Mouse (Mus musculus) adrenal gland, adult 2 months (tissue): Measurements from ENCODE around the gene Rbm26. TPM values are rescaled to one million over a fixed set of nuclear protein-coding genes. Genes with fewer than 3 reads are reported as not detected.

Experiments
- DNase-seq: peaks from one replicate; pipeline ENCODE4 v3.0.0; 2021
- polyA plus RNA-seq: library from polyadenylated mRNA; depleted of rRNA; stranded (reverse); fragments of >200 nt; gene quantifications from 2 replicates; pipeline ENCODE4 v1.2.3, GENCODE M21; 2012; rRNA removed
- total RNA-seq, 2 experiments: library from RNA; stranded (reverse); gene quantifications; 2 replicates each; pipeline ENCODE4 v1.2.3; 2021

Rbm26 gene
- total and polyA plus RNA-seq, 3 experiments = 12.2 to 48.0 (median 35.0) TPM

DNA sequence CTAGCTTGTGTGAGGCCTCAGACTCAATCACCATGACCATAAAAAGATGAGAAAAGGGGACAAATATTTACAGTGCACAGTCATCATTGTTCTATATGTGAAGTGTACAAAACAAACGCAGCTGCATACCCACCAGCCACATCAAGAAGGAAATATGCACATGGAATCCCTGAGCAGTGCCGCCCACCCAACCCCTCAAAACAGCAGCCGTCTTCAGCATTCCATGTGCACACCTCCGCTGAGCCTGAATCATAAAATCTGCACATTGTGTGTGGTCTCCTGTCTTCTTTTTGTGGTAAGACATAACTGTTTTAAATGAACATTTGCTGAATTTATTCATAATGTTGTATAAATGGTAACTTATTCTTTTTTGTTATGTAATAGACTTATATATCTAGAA lies 90.1 kb downstream of the Rbm26 start:
- no peak for DNase-seq

DNA sequence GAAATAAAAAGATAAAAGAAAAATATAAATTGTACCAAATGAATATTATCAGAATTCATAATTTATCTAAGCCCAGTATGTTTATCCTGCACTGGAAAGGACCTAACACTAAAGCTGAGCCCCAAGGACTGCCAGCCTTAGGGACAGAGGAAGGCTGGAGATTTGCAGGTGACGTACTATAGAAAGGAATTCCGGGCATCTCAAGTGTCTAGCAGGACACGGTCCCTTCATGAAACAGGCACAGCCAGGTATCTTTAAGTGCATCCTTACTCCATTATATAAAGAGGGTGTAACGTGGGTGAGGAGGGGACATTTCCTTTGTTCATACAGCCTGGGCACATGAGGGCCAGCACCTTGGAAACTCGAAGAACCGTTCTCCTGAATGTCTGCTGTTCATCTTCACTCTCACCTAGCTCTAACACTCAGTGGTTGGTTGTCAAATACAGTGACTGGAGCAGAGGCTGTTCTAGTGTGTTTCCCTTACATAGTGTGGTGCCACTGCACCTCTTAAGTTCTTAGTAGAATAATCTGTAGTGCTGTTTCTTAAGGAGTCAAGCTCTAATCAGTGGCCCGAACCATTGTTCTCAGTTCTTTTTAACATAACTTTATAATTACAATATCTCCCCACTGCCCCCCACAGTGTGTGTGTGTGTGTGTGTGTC lies 91.7 kb downstream of the Rbm26 start:
- no peak for DNase-seq

DNA sequence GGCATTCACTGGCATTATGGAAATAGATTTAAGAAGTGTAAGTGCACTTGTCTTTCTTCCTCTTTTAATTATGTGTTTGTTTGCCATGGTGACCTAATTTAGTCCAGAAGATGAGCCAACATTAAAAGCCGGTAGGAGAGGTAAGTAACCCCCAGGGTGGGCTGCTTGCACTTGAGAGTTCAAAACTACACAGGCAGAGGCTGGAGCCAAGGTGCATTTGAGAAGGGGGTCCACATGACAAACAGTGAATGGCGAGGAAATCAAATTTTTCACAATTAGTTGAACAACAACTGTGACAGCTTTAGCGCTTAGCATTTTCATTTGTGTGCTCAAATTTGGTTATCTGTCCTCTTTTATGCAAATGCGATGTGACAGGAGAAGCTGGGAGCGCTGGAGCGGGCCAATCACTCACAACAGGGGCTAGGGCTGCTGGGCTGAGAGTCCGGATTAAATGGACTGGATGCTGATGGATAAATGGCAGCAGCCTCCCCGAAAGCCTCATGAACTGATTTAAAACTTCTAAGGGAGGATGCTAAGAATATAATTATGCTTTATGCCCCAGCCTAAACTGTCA lies 92.3 kb downstream of the Rbm26 start:
- no peak for DNase-seq

DNA sequence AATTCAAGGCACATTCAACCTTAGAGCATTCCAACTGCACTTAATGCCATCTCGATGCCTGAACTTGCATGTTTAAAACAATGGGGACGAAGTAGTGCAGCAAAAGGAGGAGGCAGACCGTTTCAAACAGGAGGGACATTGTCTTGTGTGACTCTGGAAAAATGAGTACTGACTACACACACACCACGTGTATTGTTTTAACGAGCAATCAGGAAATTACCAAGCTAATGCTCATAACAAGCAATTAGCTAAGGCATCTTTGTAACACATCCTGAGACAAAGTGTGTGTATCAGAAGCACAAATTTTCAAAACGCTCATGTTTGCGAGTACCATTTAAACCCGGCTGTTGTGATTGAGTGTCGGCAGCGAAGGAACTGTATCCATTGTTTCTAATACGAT lies 93.0 kb downstream of the Rbm26 start:
- DNase-seq = no peak

DNA sequence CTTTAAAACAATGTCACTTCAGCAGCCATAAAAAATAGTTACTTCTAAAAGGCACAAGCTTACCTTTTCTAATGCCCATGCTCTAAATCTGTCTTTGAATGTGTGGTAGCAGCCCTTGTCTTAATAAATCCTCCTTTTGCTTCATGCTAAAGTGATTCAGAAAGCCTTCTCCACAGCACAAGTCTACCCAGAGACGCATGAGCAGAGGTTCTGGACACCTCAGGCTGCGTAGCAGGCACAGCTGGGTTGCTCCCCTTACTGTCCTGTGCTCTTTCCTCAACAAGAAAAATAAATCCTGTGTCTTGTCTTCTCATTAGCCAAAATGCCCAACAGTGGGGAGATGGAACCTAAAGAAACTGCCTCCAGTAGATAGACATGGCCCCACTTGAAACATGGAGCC lies 102.4 kb downstream of the Rbm26 start:
- peak; percentile 44 for DNase-seq

DNA sequence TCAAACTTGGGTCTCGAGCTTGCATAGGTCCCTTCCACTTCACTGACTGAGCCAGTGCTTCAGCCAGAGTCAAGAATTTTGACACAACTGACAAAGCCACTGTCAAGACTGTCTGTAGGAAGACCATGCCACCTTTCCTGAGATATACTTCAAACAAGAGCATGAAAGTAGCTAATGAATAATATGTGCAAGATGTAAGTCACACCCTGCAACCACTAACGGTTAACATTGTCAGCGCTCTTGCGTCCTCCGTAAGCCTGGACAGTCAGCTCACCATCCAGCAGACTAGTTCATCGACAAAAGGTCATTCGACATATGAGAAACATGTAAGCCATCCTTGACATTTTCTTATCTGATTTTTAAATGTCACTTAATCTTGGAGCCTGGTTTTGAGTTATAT lies 102.8 kb downstream of the Rbm26 start:
- DNase-seq = peak; percentile 36

DNA sequence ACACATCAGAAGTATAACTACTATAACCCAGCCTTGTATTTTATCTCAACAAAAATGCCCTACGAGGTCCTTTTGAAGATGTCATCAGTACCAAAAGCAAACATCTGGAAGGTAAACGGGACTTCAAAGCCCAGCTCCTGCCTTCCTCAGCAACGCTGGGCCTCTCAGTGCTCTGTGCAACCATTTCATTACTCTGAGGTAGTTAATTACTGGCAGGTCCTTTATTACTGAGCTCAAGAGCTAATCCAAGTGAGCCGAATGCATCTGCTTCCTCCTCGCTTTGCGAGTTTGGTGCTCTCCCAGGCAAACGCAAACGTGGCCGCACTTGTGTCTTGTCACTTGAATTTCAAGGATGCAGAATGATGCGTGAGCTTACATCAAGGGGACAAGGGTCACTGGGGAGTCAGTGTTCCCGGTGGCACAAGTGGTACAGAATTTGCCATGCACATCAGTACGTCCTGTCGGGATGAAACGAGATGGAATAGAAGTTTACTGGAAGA lies 106.1 kb downstream of the Rbm26 start:
- DNase-seq = no peak

DNA sequence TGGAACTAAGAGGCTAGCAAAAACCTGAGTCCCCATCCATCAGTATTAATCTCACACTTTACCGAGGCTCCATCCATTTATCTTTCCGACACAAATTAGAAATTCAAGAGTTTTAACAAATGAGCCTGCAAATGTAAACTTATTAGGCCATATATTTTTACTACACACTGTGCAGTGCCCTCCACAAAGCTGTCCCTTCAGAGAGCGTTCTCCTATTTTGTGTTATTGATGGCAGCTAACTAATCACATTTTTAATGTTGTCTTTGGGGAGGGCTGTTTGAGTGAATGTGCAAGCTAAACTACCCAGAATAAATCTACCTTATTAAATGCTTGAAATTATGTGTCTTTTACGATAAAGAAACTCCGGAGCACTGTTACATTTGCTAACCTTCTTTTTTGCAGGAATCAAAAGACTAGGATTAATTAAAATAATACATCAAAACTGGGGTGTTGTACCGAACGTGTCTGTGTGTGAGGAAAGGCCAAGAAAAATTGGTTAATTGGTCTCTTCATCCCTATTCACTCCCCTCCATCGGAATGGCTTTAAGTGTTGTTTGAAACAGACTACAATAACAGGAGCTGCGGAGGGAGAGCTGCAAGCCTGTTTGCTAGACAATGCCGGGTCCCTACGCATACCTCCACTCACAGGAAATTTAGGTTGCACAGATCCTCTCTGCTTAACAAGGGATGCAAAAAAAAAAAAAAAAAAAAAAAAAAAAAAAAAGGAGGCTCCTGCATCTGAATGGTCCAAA lies 106.7 kb downstream of the Rbm26 start:
- DNase-seq = no peak

DNA sequence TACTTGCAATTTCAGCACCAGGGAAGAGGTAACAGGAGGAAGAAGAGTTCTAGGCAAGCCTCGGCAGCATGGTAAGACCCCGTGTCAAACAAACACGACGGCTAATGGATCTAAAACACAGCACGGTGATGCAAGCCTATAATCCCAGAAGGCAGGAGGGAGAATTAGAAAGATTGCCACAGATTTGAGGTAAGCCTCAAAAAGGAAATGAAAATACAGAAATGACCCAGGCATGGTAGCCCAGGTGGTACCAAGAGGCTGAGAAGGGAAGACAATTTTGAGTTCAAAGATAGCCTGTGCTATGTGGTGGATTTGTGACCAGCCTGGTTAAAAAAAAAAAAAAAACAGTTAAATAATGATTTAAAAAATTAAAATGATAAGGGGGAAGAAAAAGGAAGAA lies 109.1 kb downstream of the Rbm26 start:
- DNase-seq = no peak

DNA sequence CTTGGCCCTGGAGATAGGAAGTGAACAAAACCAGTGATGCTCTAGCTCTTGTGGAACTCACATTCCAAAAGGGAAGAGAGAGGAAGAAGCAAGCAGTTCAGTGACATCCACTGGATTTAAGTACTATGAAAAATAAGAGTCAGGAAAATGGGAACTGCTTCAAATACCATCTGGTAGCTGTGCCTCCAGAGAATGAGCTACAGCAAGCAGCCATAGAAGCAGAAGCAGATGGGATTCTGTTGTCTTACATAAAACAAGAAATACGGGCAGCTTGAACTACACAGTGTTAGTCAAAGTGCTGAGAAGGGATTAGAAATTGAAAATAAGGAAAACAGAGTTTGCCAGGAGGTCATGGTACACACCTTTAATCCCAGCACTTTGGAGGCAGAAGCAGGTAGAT lies 112.9 kb downstream of the Rbm26 start:
- DNase-seq = no peak

DNA sequence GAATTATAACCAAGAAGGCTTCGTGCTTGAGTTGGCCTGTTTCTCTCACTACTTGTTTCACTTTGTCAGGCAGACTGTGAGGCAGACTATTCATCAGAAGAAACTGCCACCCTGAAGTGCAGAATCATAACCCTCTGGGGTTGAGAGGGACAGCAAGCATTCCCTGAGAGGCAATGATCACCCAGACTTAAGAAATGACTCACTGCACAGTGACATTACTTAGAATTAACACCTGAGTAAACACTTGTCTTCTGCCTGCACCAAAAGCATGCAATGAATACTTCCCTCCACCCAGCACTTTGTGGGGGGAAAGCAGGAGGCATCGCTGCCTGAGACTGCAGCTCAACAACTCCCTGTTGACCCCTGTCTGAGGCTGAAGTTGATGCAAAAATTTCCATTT lies 115.9 kb downstream of the Rbm26 start:
- no peak for DNase-seq

DNA sequence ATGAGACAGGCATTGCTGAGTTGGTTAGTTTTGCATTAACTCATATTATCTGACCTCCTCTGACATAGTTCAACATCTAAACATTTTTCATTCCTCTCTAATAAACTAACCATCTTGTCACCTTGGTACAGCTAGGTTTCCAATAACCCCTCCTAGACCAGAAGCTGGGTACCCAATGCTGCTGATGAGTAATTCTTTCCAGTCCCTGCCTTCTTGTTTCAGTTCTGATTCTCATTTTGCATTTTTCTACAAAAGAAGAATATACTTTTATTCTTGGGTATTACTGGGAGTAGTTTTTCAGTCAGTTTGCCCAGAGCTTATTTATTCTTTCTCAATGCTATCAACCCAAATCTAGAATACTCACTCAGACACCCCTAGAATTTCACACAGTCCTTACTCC lies 119.2 kb downstream of the Rbm26 start:
- no peak for DNase-seq

Other genes with a start within 250 kb of the Rbm26 start
- gene Ndfip2, start 81.2 kb upstream of the Rbm26 start, total RNA-seq = 10 to 100 TPM; 33.3 to 45.6 TPM
- gene Ndfip2, start 81.2 kb upstream of the Rbm26 start, polyA plus RNA-seq = 34.1 and 41.4 TPM in 2 replicates